Mouse (Mus musculus) MEL (cell line): ENCODE data around the gene Mum1. TPM values are rescaled to one million over a fixed set of nuclear protein-coding genes. Genes with fewer than 3 reads are reported as not detected.

Source experiments
- DNase-seq: peaks from one replicate; pipeline ENCODE4 v3.0.0; 2011; ENCODE audit warnings: low read depth, low spot score
- H3K27ac ChIP-seq: 2 replicates; pipeline ENCODE4 v1.5.1; 2012; ENCODE audit warnings: low read depth, mild to moderate bottlenecking, control low read depth, low read length, moderate library complexity; ENCODE audit not compliant: control insufficient read depth
- H3K27me3 ChIP-seq, 2 experiments: fragments of 150-350 bp in 1 of 2; sonication (generic) in 1 of 2; 2 replicates each; pipeline ENCODE4 v1.6.1; 2012; ENCODE audit warnings: low read length in 2 of 2, mild to moderate bottlenecking in 2 of 2, improper control_type of control experiment in 1 of 2, moderate library complexity in 1 of 2; ENCODE audit not compliant: insufficient read depth in 2 of 2, control insufficient read depth in 1 of 2
- H3K36me3 ChIP-seq, 2 experiments: 2 replicates each; pipeline ENCODE4 v1.6.1; 2012 to 2014; ENCODE audit warnings: low read length in 2 of 2, improper control_type of control experiment in 1 of 2, inconsistent platforms in 1 of 2, mild to moderate bottlenecking in 1 of 2; ENCODE audit not compliant: insufficient read depth in 2 of 2, control insufficient read depth in 1 of 2
- H3K4me1 ChIP-seq, 2 experiments: fragments of 150-350 bp in 1 of 2; sonication (generic) in 1 of 2; 2 replicates each; pipeline ENCODE4 v1.6.1; 2012; ENCODE audit warnings: low read length in 2 of 2, improper control_type of control experiment in 1 of 2, mild to moderate bottlenecking in 1 of 2; ENCODE audit not compliant: insufficient read depth in 2 of 2, control insufficient read depth in 1 of 2
- H3K4me3 ChIP-seq, 2 experiments: fragments of 150-350 bp in 1 of 2; sonication (generic) in 1 of 2; 2 replicates each; pipeline ENCODE4 v1.5.1; 2012; ENCODE audit warnings: low read depth in 2 of 2, low read length in 2 of 2, mild to moderate bottlenecking in 2 of 2, moderate library complexity in 2 of 2, control low read depth in 1 of 2, improper control_type of control experiment in 1 of 2; ENCODE audit not compliant: control insufficient read depth in 1 of 2, insufficient read depth in 1 of 2
- H3K79me2 ChIP-seq: 2 replicates; pipeline ENCODE4 v1.6.1; 2012; ENCODE audit warnings: mild to moderate bottlenecking, low read length, moderate library complexity; ENCODE audit not compliant: control insufficient read depth, poor library complexity, insufficient read depth
- H3K9ac ChIP-seq: 2 replicates; pipeline ENCODE4 v1.6.1; 2012; ENCODE audit warnings: low read depth, mild to moderate bottlenecking, control low read depth, low read length, moderate library complexity; ENCODE audit not compliant: control insufficient read depth, poor library complexity, severe bottlenecking
- H3K9me3 ChIP-seq: fragments of 150-350 bp; sonication (generic); replicated peaks from 2 replicates; pipeline ENCODE4 v1.6.1; 2012; ENCODE audit warnings: mild to moderate bottlenecking, low read length, improper control_type of control experiment, moderate library complexity; ENCODE audit not compliant: insufficient read depth
- CHD1 ChIP-seq: IDR thresholded peaks from 2 replicates; pipeline ENCODE4 v1.6.1; 2012; ENCODE audit warnings: low read depth, mild to moderate bottlenecking, inconsistent platforms, low read length, improper control_type of control experiment
- CTCF ChIP-seq, 3 experiments: IDR thresholded peaks in 2 of 3; conservative IDR thresholded peaks in 1 of 3; 2 replicates each; pipeline ENCODE4 v1.5.1; 2011 to 2012; ENCODE audit warnings: low read length in 3 of 3, low read depth in 2 of 3, mild to moderate bottlenecking in 2 of 3, improper control_type of control experiment in 1 of 3, inconsistent platforms in 1 of 3, mixed read lengths in 1 of 3, moderate library complexity in 1 of 3; ENCODE audit not compliant: control insufficient read depth in 1 of 3, insufficient read depth in 1 of 3, poor library complexity in 1 of 3, severe bottlenecking in 1 of 3
- EP300 ChIP-seq, 2 experiments: IDR thresholded peaks; 2 replicates each; pipeline ENCODE4 v1.6.1; 2011; ENCODE audit warnings: improper control_type of control experiment in 2 of 2, low read length in 2 of 2, low read depth in 1 of 2, mild to moderate bottlenecking in 1 of 2
- GABPA ChIP-seq: IDR thresholded peaks from 2 replicates; pipeline ENCODE4 v1.6.1; 2012; ENCODE audit warnings: low read depth, mild to moderate bottlenecking, inconsistent platforms, low read length, improper control_type of control experiment, moderate library complexity
- HCFC1 ChIP-seq: IDR thresholded peaks from 2 replicates; pipeline ENCODE4 v1.6.1; 2012; ENCODE audit warnings: low read depth, mild to moderate bottlenecking, inconsistent platforms, low read length, improper control_type of control experiment, moderate library complexity
- KAT2A ChIP-seq: conservative IDR thresholded peaks from 2 replicates; pipeline ENCODE4 v1.6.1; 2012; ENCODE audit warnings: low read depth, low read length, improper control_type of control experiment, inconsistent platforms
- MAX ChIP-seq: IDR thresholded peaks from 2 replicates; pipeline ENCODE4 v1.6.1; 2011; ENCODE audit warnings: low read length, improper control_type of control experiment
- MAZ ChIP-seq: IDR thresholded peaks from 2 replicates; pipeline ENCODE4 v1.6.1; 2012; ENCODE audit warnings: low read depth, mild to moderate bottlenecking, inconsistent platforms, low read length, improper control_type of control experiment
- MEF2A ChIP-seq: IDR thresholded peaks from 2 replicates; pipeline ENCODE4 v1.6.1; 2014; ENCODE audit warnings: low read depth, mild to moderate bottlenecking, inconsistent platforms, low read length, improper control_type of control experiment; ENCODE audit not compliant: poor library complexity, insufficient replicate concordance, severe bottlenecking; ENCODE audit errors: extremely low read depth
- MXI1 ChIP-seq: IDR thresholded peaks from 2 replicates; pipeline ENCODE4 v1.6.1; 2011; ENCODE audit warnings: mild to moderate bottlenecking, low read depth, low read length, improper control_type of control experiment
- NELFE ChIP-seq: IDR thresholded peaks from 2 replicates; pipeline ENCODE4 v1.6.1; 2011; ENCODE audit warnings: low read depth, low read length, improper control_type of control experiment
- NRF1 ChIP-seq: IDR thresholded peaks from 2 replicates; pipeline ENCODE4 v1.6.1; 2014; ENCODE audit warnings: low read depth, mild to moderate bottlenecking, inconsistent platforms, low read length, improper control_type of control experiment, moderate library complexity; ENCODE audit not compliant: poor library complexity, insufficient read depth, severe bottlenecking
- POLR2A ChIP-seq, 2 experiments: IDR thresholded peaks; 2 replicates each; pipeline ENCODE4 v1.6.1; 2011 to 2012; ENCODE audit warnings: low read length in 2 of 2, mild to moderate bottlenecking in 2 of 2, control low read depth in 1 of 2, improper control_type of control experiment in 1 of 2, low read depth in 1 of 2, moderate library complexity in 1 of 2; ENCODE audit not compliant: control insufficient read depth in 1 of 2, insufficient read depth in 1 of 2, poor library complexity in 1 of 2
- POLR2AphosphoS2 ChIP-seq: IDR thresholded peaks from 2 replicates; pipeline ENCODE4 v1.6.1; 2011; ENCODE audit warnings: low read length, improper control_type of control experiment
- RAD21 ChIP-seq: IDR thresholded peaks from 2 replicates; pipeline ENCODE4 v1.6.1; 2011; ENCODE audit warnings: mild to moderate bottlenecking, low read depth, low read length, improper control_type of control experiment
- RCOR1 ChIP-seq: IDR thresholded peaks from 2 replicates; pipeline ENCODE4 v1.6.1; 2012; ENCODE audit warnings: low read depth, mild to moderate bottlenecking, inconsistent platforms, low read length, improper control_type of control experiment
- SIN3A ChIP-seq: IDR thresholded peaks from 2 replicates; pipeline ENCODE4 v1.6.1; 2012; ENCODE audit warnings: low read length, improper control_type of control experiment, inconsistent platforms
- SMC3 ChIP-seq: IDR thresholded peaks from 2 replicates; pipeline ENCODE4 v1.6.1; 2011; ENCODE audit warnings: low read depth, low read length, improper control_type of control experiment
- TBP ChIP-seq: IDR thresholded peaks from 2 replicates; pipeline ENCODE4 v1.8.0; 2011; ENCODE audit warnings: low read depth, low read length, improper control_type of control experiment
- TCF12 ChIP-seq: IDR thresholded peaks from 2 replicates; pipeline ENCODE4 v1.6.1; 2014; ENCODE audit warnings: low read depth, mild to moderate bottlenecking, inconsistent platforms, low read length, improper control_type of control experiment, moderate library complexity
- UBTF ChIP-seq: IDR thresholded peaks from 2 replicates; pipeline ENCODE4 v1.6.1; 2012; ENCODE audit warnings: low read depth, mild to moderate bottlenecking, inconsistent platforms, low read length, improper control_type of control experiment, moderate library complexity, borderline replicate concordance; ENCODE audit not compliant: insufficient read depth
- ZC3H11A ChIP-seq: IDR thresholded peaks from 2 replicates; pipeline ENCODE4 v1.6.1; 2012; ENCODE audit warnings: low read depth, mild to moderate bottlenecking, inconsistent platforms, low read length, improper control_type of control experiment
- ZMIZ1 ChIP-seq: IDR thresholded peaks from 2 replicates; pipeline ENCODE4 v1.6.1; 2012; ENCODE audit warnings: low read depth, mild to moderate bottlenecking, inconsistent platforms, low read length, improper control_type of control experiment, moderate library complexity
- polyA plus RNA-seq, 2 experiments: library from polyadenylated mRNA; stranded (reverse) in 1 of 2; unstranded in 1 of 2; fragments of >175 nt in 1 of 2; fragments of >200 nt in 1 of 2; gene quantifications; 2 replicates each; pipeline versions ENCODE4 v1.2.1 to v1.2.4; 2012; ENCODE audit warnings: low replicate concordance in 2 of 2, low read depth in 1 of 2; ENCODE audit not compliant: insufficient read length in 2 of 2, insufficient read depth in 1 of 2, missing spikeins in 1 of 2
- total RNA-seq: library from RNA; depleted of rRNA; stranded (reverse); fragments of 300-350 nt; gene quantifications from 2 replicates; pipeline ENCODE4 v1.2.3, GENCODE M21; 2012

The Mum1 gene
- total and polyA plus RNA-seq, 3 experiments: 34.0 to 55.2 (median 35.3) TPM

GRCm38 (mm10) chr10:80239791-80240190 is 13.6 kb downstream of the Mum1 start:
- H3K27ac ChIP-seq: no peak overlapping the region
- no peaks in the 10 kb centered on the region for H3K79me2 ChIP-seq
- H3K9me3 ChIP-seq: no peaks in the 10 kb centered on the region
- no peak for DNase-seq
- no peaks in the 10 kb centered on the region; a peak in 1 of 4 replicates for H3K36me3 ChIP-seq
- H3K27me3 ChIP-seq: no peaks in the 10 kb centered on the region
- no peak overlapping the region for H3K4me3 ChIP-seq
- H3K4me1 ChIP-seq: no peaks in the 10 kb centered on the region
- TF ChIP-seq EP300 (IDR thresholded peaks at IDR 0.05; ENCODE audit: low read depth in 1 of 2, low read length in 2 of 2) (no peak), MEF2A (no peak), SMC3 (no peak), NELFE (no peak), NRF1 (no peak), RCOR1 (no peak), UBTF (no peak), MAZ (no peak), RAD21 (no peak)
- H3K9ac ChIP-seq: no peak overlapping the region

- peaks cover 0 to 4% of the 10 kb centered on the region in 2 experiments; a peak in 2 of 4 replicates for H3K4me1 ChIP-seq
- no peak overlapping the region for H3K27ac ChIP-seq
- no peaks in the 10 kb centered on the region for H3K79me2 ChIP-seq
- H3K9ac ChIP-seq: no peak overlapping the region
- no peak overlapping the region for H3K4me3 ChIP-seq
- peaks cover 0 to 3% of the 10 kb centered on the region in 2 experiments; a peak in 3 of 4 replicates for H3K36me3 ChIP-seq
- no peak for TF ChIP-seq UBTF
- TF ChIP-seq RCOR1: no peak
- TF ChIP-seq TBP: no peak
- no peak for TF ChIP-seq CTCF (IDR thresholded peaks at IDR 0.05 in 2 of 3, conservative IDR thresholded peaks at IDR 0.05 in 1 of 3; ENCODE audit: control insufficient read depth in 1 of 3, insufficient read depth in 1 of 3, low read depth in 2 of 3, low read length in 3 of 3, poor library complexity in 1 of 3, severe bottlenecking in 1 of 3)
- TF ChIP-seq GABPA: no peak
- TF ChIP-seq KAT2A: no peak
- no peak for TF ChIP-seq HCFC1
- TF ChIP-seq CHD1: no peak
- TF ChIP-seq ZC3H11A: no peak
- no peak for TF ChIP-seq SIN3A
- TF ChIP-seq MXI1: no peak
- no peak for TF ChIP-seq POLR2A (IDR thresholded peaks at IDR 0.05; ENCODE audit: control insufficient read depth in 1 of 2, insufficient read depth in 1 of 2, low read depth in 1 of 2, low read length in 2 of 2, poor library complexity in 1 of 2)
- TF ChIP-seq EP300 (IDR thresholded peaks at IDR 0.05; ENCODE audit: low read depth in 1 of 2, low read length in 2 of 2): no peak
- no peak for TF ChIP-seq ZMIZ1
- TF ChIP-seq NRF1: no peak
- TF ChIP-seq POLR2AphosphoS2: no peak
- TF ChIP-seq RAD21: no peak
- no peak for TF ChIP-seq SMC3
- no peak for TF ChIP-seq MAX
- no peak for TF ChIP-seq TCF12
- DNase-seq: no peak
- H3K27me3 ChIP-seq: no peaks in the 10 kb centered on the region
- no peaks in the 10 kb centered on the region for H3K9me3 ChIP-seq
These were observed 15.9 kb downstream of the Mum1 start for GRCm38 (mm10) chr10:80242088-80242487.
